Mouse (Mus musculus) neural tube, embryonic 14.5 days (tissue): ENCODE data around the gene Il10. TPM values are rescaled to one million over a fixed set of nuclear protein-coding genes. Genes with fewer than 3 reads are reported as not detected.

Experiments
- ATAC-seq: fragments of 200-750 bp; cut with Nextera tagmentation; 2 replicates; pipeline ENCODE4 v1.8.0; 2017; ENCODE audit warnings: low read depth, mild to moderate bottlenecking, moderate TSS enrichment, moderate library complexity
- H3K27ac ChIP-seq: fragments of 300-500 bp; sonication (generic); 2 replicates; pipeline ENCODE4 v1.5.1; 2014; ENCODE audit warnings: low read depth, mild to moderate bottlenecking, control low read depth, low read length, moderate library complexity, mixed read lengths
- H3K27me3 ChIP-seq: fragments of 300-500 bp; sonication (generic); 2 replicates; pipeline ENCODE4 v1.6.1; 2014; ENCODE audit warnings: low read length; ENCODE audit not compliant: control insufficient read depth, insufficient read depth
- H3K36me3 ChIP-seq: fragments of 300-500 bp; sonication (generic); 2 replicates; pipeline ENCODE4 v1.6.1; 2014; ENCODE audit warnings: low read length, mixed read lengths; ENCODE audit not compliant: control insufficient read depth, insufficient read depth
- H3K4me1 ChIP-seq: fragments of 300-500 bp; sonication (generic); 2 replicates; pipeline ENCODE4 v1.6.1; 2014; ENCODE audit warnings: low read length; ENCODE audit not compliant: control insufficient read depth, insufficient read depth
- H3K4me2 ChIP-seq: fragments of 300-500 bp; sonication (generic); 2 replicates; pipeline ENCODE4 v1.6.1; 2014; ENCODE audit warnings: mild to moderate bottlenecking, low read depth, low read length, control low read depth
- H3K4me3 ChIP-seq: fragments of 300-500 bp; sonication (generic); 2 replicates; pipeline ENCODE4 v1.5.1; 2014; ENCODE audit warnings: low read depth, low read length, control low read depth, mixed read lengths
- H3K9ac ChIP-seq: fragments of 300-500 bp; sonication (generic); replicated peaks from 2 replicates; pipeline ENCODE4 v1.6.1; 2014; ENCODE audit warnings: low read depth, mild to moderate bottlenecking, control low read depth, low read length, mixed read lengths
- H3K9me3 ChIP-seq: fragments of 300-500 bp; sonication (generic); 2 replicates; pipeline ENCODE4 v1.6.1; 2016; ENCODE audit warnings: low read length; ENCODE audit not compliant: control insufficient read depth
- WGBS: fragments of 180-500 bp; shearing (Covaris S2); extraction: QIAGEN DNeasy Blood & Tissue Kit; methylation state at CpG from one replicate; pipeline ENCODE4 v1.1.7; 2014; 5-methylcytosine and 5-hydroxymethylcytosine counted together
- polyA plus RNA-seq: library from polyadenylated mRNA; unstranded; fragments of >200 nt; fragmentation: Nextera tagmentation; extraction: Ambion mirVana; gene quantifications from 2 replicates; pipeline ENCODE4 v1.2.1, GENCODE M21; 2014

Gene Il10
- polyA plus RNA-seq, 1 experiment from 2014 or later, result not detected

- Histone ChIP-seq H3K4me1 (no peaks in the 10 kb centered on the region), H3K27ac (no peak overlapping the region), H3K9ac (no peak overlapping the region), H3K36me3 (no peaks in the 10 kb centered on the region), H3K9me3 (no peaks in the 10 kb centered on the region), H3K4me3 (no peak overlapping the region), H3K4me2 (no peak overlapping the region), H3K27me3 (no peaks in the 10 kb centered on the region)
- 91% methylated on average over 10 of the region's 10 CpGs for WGBS
- no peak for ATAC-seq
These were observed 23.3 kb upstream of the Il10 start for GRCm38 (mm10) chr1:130996356-130996755.

- Histone ChIP-seq H3K4me3 (no peak overlapping the region), H3K4me1 (no peaks in the 10 kb centered on the region), H3K27ac (no peak overlapping the region), H3K4me2 (no peak overlapping the region), H3K27me3 (no peaks in the 10 kb centered on the region), H3K36me3 (no peaks in the 10 kb centered on the region), H3K9ac (no peak overlapping the region), H3K9me3 (no peaks in the 10 kb centered on the region)
- WGBS, result 91% methylated on average over 4 of the region's 4 CpGs
- no peak for ATAC-seq
These were observed 22.2 kb upstream of the Il10 start for GRCm38 (mm10) chr1:130997441-130997840.

GRCm38 (mm10) chr1:130998321-130998720 lies 21.3 kb upstream of the Il10 start:
- ATAC-seq, result no peak
- H3K4me2 ChIP-seq, result no peak overlapping the region
- H3K4me1 ChIP-seq, result no peaks in the 10 kb centered on the region
- 87% methylated on average over 10 of the region's 10 CpGs for WGBS
- H3K9ac ChIP-seq, result no peak overlapping the region
- H3K27ac ChIP-seq, result no peak overlapping the region
- no peaks in the 10 kb centered on the region for H3K27me3 ChIP-seq
- H3K9me3 ChIP-seq, result no peaks in the 10 kb centered on the region
- H3K36me3 ChIP-seq, result no peaks in the 10 kb centered on the region
- no peak overlapping the region for H3K4me3 ChIP-seq

GRCm38 (mm10) chr1:130999708-131000107 lies 19.9 kb upstream of the Il10 start:
- H3K9ac ChIP-seq, result no peak overlapping the region
- no peak overlapping the region for H3K27ac ChIP-seq
- H3K4me2 ChIP-seq, result no peak overlapping the region
- no peaks in the 10 kb centered on the region for H3K36me3 ChIP-seq
- H3K4me3 ChIP-seq, result no peak overlapping the region
- 86% methylated on average over 4 of the region's 4 CpGs for WGBS
- ATAC-seq, result no peak
- no peaks in the 10 kb centered on the region for H3K4me1 ChIP-seq
- no peaks in the 10 kb centered on the region for H3K27me3 ChIP-seq
- H3K9me3 ChIP-seq, result no peaks in the 10 kb centered on the region

- WGBS, result 90% methylated on average over 3 of the region's 3 CpGs
- Histone ChIP-seq H3K36me3 (no peaks in the 10 kb centered on the region), H3K27me3 (no peaks in the 10 kb centered on the region), H3K4me2 (no peak overlapping the region), H3K9ac (no peak overlapping the region), H3K9me3 (no peaks in the 10 kb centered on the region), H3K27ac (no peak overlapping the region), H3K4me1 (no peaks in the 10 kb centered on the region), H3K4me3 (no peak overlapping the region)
- no peak for ATAC-seq
These were observed 19.3 kb upstream of the Il10 start for GRCm38 (mm10) chr1:131000296-131000695.

- H3K9me3 ChIP-seq, result no peaks in the 10 kb centered on the region
- H3K27me3 ChIP-seq, result no peaks in the 10 kb centered on the region
- no peak overlapping the region for H3K4me2 ChIP-seq
- H3K4me3 ChIP-seq, result no peak overlapping the region
- no peak overlapping the region for H3K27ac ChIP-seq
- no peak for ATAC-seq
- H3K9ac ChIP-seq, result no peak overlapping the region
- 88% methylated on average over 2 of the region's 2 CpGs for WGBS
- H3K36me3 ChIP-seq, result no peaks in the 10 kb centered on the region
- no peaks in the 10 kb centered on the region for H3K4me1 ChIP-seq
These were observed 17.1 kb upstream of the Il10 start for GRCm38 (mm10) chr1:131002561-131002960.

- no peaks in the 10 kb centered on the region for H3K9me3 ChIP-seq
- H3K4me3 ChIP-seq, result no peak overlapping the region
- no peak overlapping the region for H3K9ac ChIP-seq
- H3K4me2 ChIP-seq, result no peak overlapping the region
- WGBS, result 69% methylated on average over 17 of the region's 17 CpGs
- H3K27ac ChIP-seq, result no peak overlapping the region
- no peak for ATAC-seq
- H3K36me3 ChIP-seq, result no peaks in the 10 kb centered on the region
- H3K27me3 ChIP-seq, result no peaks in the 10 kb centered on the region
- no peaks in the 10 kb centered on the region for H3K4me1 ChIP-seq
These were observed 16.4 kb upstream of the Il10 start for GRCm38 (mm10) chr1:131003037-131003922.

- Histone ChIP-seq H3K4me1 (no peaks in the 10 kb centered on the region), H3K27ac (no peak overlapping the region), H3K36me3 (no peaks in the 10 kb centered on the region), H3K27me3 (no peaks in the 10 kb centered on the region), H3K4me2 (no peak overlapping the region), H3K4me3 (no peak overlapping the region), H3K9me3 (no peaks in the 10 kb centered on the region), H3K9ac (no peak overlapping the region)
- 53% methylated on average over 1 of the region's 1 CpGs for WGBS
- ATAC-seq, result no peak
These were observed 13.6 kb upstream of the Il10 start for GRCm38 (mm10) chr1:131006069-131006468.

- ATAC-seq, result no peak
- H3K4me3 ChIP-seq, result no peak overlapping the region
- 89% methylated on average over 17 of the region's 17 CpGs for WGBS
- H3K4me1 ChIP-seq, result no peaks in the 10 kb centered on the region
- no peak overlapping the region for H3K27ac ChIP-seq
- no peak overlapping the region for H3K4me2 ChIP-seq
- H3K27me3 ChIP-seq, result no peaks in the 10 kb centered on the region
- H3K9ac ChIP-seq, result no peak overlapping the region
- no peaks in the 10 kb centered on the region for H3K36me3 ChIP-seq
- H3K9me3 ChIP-seq, result no peaks in the 10 kb centered on the region
These were observed 9.2 kb upstream of the Il10 start for GRCm38 (mm10) chr1:131010201-131011153.
